Mouse (Mus musculus) forebrain, postnatal 0 days (tissue): ENCODE data around the gene Efcab7. TPM values are rescaled to one million over a fixed set of nuclear protein-coding genes. Genes with fewer than 3 reads are reported as not detected.

Source experiments
- ATAC-seq: fragments of 200-750 bp; cut with Nextera tagmentation; 2 replicates; pipeline ENCODE4 v1.8.0; 2017; ENCODE audit warnings: mild to moderate bottlenecking, moderate library complexity
- DNase-seq: peaks from one replicate; pipeline ENCODE4 v3.0.0-alpha.2; 2015
- H3K27ac ChIP-seq: fragments of 300-500 bp; sonication (generic); 2 replicates; pipeline ENCODE4 v1.5.1; 2014; ENCODE audit warnings: low read depth, mild to moderate bottlenecking, antibody characterized with exemption, low read length, moderate library complexity, mixed read lengths
- H3K27me3 ChIP-seq: fragments of 300-500 bp; sonication (generic); 2 replicates; pipeline ENCODE4 v1.6.1; 2014; ENCODE audit warnings: mild to moderate bottlenecking, low read length, mixed read lengths; ENCODE audit not compliant: insufficient read depth
- H3K36me3 ChIP-seq: fragments of 300-500 bp; sonication (generic); 2 replicates; pipeline ENCODE4 v1.6.1; 2014; ENCODE audit warnings: mild to moderate bottlenecking, moderate library complexity; ENCODE audit not compliant: insufficient read depth
- H3K4me1 ChIP-seq: fragments of 300-500 bp; sonication (generic); 2 replicates; pipeline ENCODE4 v1.6.1; 2014; ENCODE audit warnings: antibody characterized with exemption; ENCODE audit not compliant: insufficient read depth
- H3K4me2 ChIP-seq: fragments of 300-500 bp; sonication (generic); 2 replicates; pipeline ENCODE4 v1.6.1; 2014; ENCODE audit warnings: low read depth, mild to moderate bottlenecking, moderate library complexity
- H3K4me3 ChIP-seq: fragments of 300-500 bp; sonication (generic); 2 replicates; pipeline ENCODE4 v1.5.1; 2014; ENCODE audit warnings: low read depth, low read length, mixed read lengths
- H3K9ac ChIP-seq: fragments of 300-500 bp; sonication (generic); 2 replicates; pipeline ENCODE4 v1.6.1; 2014; ENCODE audit warnings: mild to moderate bottlenecking
- H3K9me3 ChIP-seq: fragments of 300-500 bp; sonication (generic); 2 replicates; pipeline ENCODE4 v1.6.1; 2016; ENCODE audit warnings: low read length
- CTCF ChIP-seq: sonication (generic); IDR thresholded peaks from 2 replicates; pipeline ENCODE4 v1.5.1; 2016; ENCODE audit warnings: antibody characterized with exemption, control low read depth, low read depth
- WGBS: fragments of 180-500 bp; shearing (Covaris S2); extraction: QIAGEN DNeasy Blood & Tissue Kit; methylation state at CpG from one replicate; pipeline ENCODE4 v1.1.7; 2014; 5-methylcytosine and 5-hydroxymethylcytosine counted together
- polyA plus RNA-seq: library from polyadenylated mRNA; unstranded; fragments of >200 nt; fragmentation: Nextera tagmentation; extraction: Ambion mirVana; gene quantifications from 2 replicates; pipeline ENCODE4 v1.2.1, GENCODE M21; 2015
- total RNA-seq: library from RNA; depleted of rRNA; stranded (reverse); fragments of >200 nt; gene quantifications from 2 replicates; pipeline ENCODE4 v1.2.3, GENCODE M21; 2014

Efcab7 gene
- total and polyA plus RNA-seq, 2 experiments from 2014 or later: 12.0 to 17.1 TPM

DNA sequence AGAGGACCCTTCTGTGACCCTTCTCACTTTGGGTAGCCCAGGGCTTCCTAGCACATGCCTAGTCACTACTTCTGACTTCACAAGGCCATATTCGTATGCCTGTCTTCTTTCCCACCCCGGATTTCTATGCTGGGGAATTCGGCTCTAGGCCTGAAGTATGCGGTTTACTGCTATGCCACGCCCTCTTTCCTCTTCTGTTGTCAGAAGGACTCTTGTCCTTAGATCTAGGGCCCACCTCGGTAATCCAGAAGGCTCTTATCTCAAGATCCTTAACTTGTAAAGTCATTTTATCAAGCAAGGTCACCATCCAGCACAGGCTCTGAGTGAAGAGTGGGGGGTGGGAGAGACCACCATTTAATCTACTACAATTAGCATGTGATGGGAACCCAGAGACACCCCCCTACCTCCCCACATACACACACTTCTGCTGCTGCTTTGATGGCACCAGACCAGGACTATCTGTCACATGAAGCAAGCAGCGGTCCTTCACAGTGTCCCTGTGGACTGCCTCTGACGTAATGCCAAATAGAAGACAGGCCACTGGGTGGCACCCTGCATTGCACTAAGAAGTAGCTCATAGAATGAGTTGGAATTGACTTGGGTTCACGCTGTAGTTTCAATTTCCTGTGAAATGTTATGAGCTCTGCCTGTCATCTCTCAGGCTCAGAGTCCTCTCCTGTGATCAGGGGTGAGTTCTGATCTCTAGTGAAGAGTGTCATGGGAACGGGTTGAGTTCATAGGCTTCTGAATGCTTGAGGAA lies 112.8 kb downstream of the Efcab7 start:
- peak; percentile 40 for TF ChIP-seq CTCF
- no peak for DNase-seq
- 82% methylated on average over 10 of the region's 10 CpGs for WGBS
- Histone ChIP-seq H3K9ac (no peak overlapping the region), H3K4me1 (no peaks in the 10 kb centered on the region), H3K27ac (no peak overlapping the region), H3K9me3 (no peaks in the 10 kb centered on the region), H3K4me2 (no peak overlapping the region), H3K36me3 (no peaks in the 10 kb centered on the region), H3K4me3 (no peak overlapping the region), H3K27me3 (no peaks in the 10 kb centered on the region)
- ATAC-seq: no peak

DNA sequence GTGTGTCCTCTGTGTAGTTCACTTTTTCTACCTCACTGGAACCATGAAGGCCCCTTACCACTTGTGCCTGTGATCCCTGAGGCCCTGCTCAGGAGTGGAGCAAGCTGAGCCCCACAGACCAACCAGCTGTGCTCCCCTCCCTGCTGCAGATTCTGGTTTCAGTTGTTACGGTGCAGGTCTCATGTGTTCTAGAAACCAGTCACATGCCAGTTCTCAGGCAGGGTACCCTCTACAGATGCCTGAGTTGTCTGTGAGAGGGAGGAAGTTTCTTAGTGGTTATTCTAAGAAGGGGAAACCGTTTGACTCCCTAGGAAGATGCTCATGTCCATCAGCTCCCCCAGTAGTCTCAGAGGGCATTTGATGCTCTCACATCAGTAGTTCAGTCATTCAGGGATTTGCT lies 115.6 kb downstream of the Efcab7 start:
- TF ChIP-seq CTCF: no peak
- DNase-seq (no peak), ATAC-seq (no peak)
- WGBS: 78% methylated on average over 2 of the region's 2 CpGs
- Histone ChIP-seq H3K4me2 (no peak overlapping the region), H3K27ac (no peak overlapping the region), H3K27me3 (no peaks in the 10 kb centered on the region), H3K36me3 (no peaks in the 10 kb centered on the region), H3K9ac (no peak overlapping the region), H3K9me3 (no peaks in the 10 kb centered on the region), H3K4me1 (no peaks in the 10 kb centered on the region), H3K4me3 (no peak overlapping the region)

DNA sequence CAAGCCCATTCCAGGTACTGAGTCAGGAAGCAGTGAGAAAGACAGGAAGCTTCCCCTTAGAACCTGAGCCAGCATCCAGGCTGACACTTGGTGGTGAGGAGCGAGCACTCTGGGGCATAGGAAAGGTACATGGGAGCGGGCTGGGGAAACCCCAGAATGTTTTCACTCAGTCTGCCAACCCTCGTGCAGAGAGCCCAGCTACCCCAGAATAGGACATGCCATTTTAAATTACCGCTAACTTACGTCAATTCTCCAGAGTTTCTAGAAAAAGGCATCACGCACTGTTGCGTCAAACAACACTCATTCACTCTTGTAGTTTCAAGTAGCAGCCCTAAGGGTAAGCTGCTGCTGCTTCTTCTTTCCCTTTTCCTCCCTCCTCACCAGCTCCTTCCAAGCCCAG lies 116.0 kb downstream of the Efcab7 start:
- no peak for DNase-seq
- no peak overlapping the region for H3K9ac ChIP-seq
- WGBS: 92% methylated on average over 7 of the region's 7 CpGs

DNA sequence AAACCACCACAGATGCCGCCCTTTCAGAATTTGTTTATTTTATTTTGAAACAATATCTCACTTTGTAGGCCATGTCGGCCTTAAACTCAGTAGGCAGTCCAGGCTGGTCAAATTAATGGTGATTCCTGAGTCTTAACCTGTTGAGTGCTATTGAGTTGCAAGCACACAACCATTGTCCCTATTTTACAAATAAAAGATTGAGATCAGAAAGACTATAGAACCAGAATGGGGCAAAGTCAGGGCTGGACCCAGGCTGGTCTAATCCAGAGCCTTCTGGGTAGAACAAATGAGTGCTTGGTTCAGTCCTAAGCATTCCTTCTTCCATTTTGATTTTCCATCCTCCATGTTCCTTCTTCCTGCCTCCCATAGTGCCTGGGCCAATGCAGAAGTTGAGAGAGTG lies 117.5 kb downstream of the Efcab7 start:
- Histone ChIP-seq H3K27me3 (no peaks in the 10 kb centered on the region), H3K4me1 (no peaks in the 10 kb centered on the region), H3K27ac (no peak overlapping the region), H3K9me3 (no peaks in the 10 kb centered on the region), H3K9ac (no peak overlapping the region), H3K4me2 (no peak overlapping the region), H3K36me3 (no peaks in the 10 kb centered on the region), H3K4me3 (no peak overlapping the region)
- DNase-seq (no peak), ATAC-seq (no peak)
- 92% methylated on average over 2 of the region's 2 CpGs for WGBS
- no peak for TF ChIP-seq CTCF

More for the DNA sequence above, 116.0 kb downstream of the Efcab7 start:
- Histone ChIP-seq H3K27ac (no peak overlapping the region), H3K36me3 (no peaks in the 10 kb centered on the region), H3K27me3 (no peaks in the 10 kb centered on the region), H3K9me3 (no peaks in the 10 kb centered on the region), H3K4me1 (no peaks in the 10 kb centered on the region), H3K4me3 (no peak overlapping the region), H3K4me2 (no peak overlapping the region)
- no peak for ATAC-seq
- no peak for TF ChIP-seq CTCF

DNA sequence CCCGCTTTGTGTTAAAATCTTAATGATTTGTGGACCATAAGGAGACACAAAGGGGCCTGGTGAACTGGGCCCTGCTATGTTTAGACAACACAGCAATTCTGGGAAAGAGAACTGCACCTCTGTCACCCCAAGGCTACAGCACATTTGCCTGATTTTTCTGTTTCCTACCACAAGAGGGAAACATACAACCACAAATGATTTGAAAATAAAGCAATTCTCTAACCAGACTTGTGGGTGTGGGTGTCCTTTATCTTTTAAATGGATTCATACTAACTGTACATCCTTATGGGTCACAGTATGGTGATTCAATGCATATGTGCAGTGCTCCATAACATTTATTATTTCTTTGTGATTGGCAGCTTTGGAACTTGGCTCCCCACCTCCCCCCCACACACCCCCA lies 118.2 kb downstream of the Efcab7 start:
- Histone ChIP-seq H3K36me3 (no peaks in the 10 kb centered on the region), H3K4me3 (no peak overlapping the region), H3K9ac (no peak overlapping the region), H3K4me1 (no peaks in the 10 kb centered on the region), H3K9me3 (no peaks in the 10 kb centered on the region), H3K4me2 (no peak overlapping the region), H3K27ac (no peak overlapping the region), H3K27me3 (no peaks in the 10 kb centered on the region)
- ATAC-seq (peak; percentile 55), DNase-seq (peak; percentile 67)
- 81% methylated on average over 1 of the region's 1 CpGs for WGBS
- TF ChIP-seq CTCF: peak; percentile 77

DNA sequence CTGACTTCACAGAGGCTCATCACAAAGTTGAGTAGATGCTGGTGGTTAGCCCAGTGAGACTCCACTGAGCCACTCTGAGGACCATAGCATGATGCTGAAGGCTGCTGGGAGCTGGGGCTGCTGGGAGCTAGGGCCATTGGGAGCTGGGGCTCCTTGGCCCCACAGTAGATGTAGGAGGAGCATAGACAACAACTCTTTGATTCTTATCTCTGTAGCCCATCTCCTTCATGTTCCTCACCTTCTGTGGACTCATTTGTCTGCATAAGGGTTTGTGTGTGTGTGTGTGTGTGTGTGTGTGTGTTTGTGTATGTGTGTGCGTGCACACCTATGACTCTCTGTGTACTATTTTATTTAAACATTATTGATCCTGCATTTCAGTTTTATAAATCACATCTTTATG lies 118.9 kb downstream of the Efcab7 start:
- TF ChIP-seq CTCF: no peak
- DNase-seq (no peak), ATAC-seq (no peak)
- WGBS: 97% methylated on average over 1 of the region's 1 CpGs
- Histone ChIP-seq H3K27me3 (no peaks in the 10 kb centered on the region), H3K9ac (no peak overlapping the region), H3K4me3 (no peak overlapping the region), H3K27ac (no peak overlapping the region), H3K4me1 (no peaks in the 10 kb centered on the region), H3K4me2 (no peak overlapping the region), H3K36me3 (no peaks in the 10 kb centered on the region), H3K9me3 (no peaks in the 10 kb centered on the region)

DNA sequence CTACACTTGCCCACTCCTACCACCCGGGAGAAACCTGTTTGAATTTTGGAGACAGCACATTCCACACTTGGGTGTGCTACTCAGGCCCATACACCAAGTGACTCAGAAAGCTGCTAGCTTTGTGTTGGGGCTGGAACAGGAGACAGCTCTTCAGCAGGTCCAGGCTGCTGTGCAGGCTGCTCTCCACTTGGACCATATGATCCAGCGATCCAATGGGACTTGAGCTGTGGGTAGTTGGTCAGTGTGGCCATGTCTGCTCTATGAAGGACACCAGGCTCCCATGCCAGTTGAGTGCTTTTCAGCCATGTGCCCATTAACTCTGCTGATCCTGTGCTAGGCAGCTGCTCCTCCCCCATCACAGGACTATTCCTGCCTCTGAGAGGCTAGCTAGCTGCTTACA lies 124.9 kb downstream of the Efcab7 start:
- Histone ChIP-seq H3K9ac (no peak overlapping the region), H3K4me2 (no peak overlapping the region)

More for the DNA sequence above, 124.9 kb downstream of the Efcab7 start:
- no peaks in the 10 kb centered on the region for H3K9me3 ChIP-seq
- no peak for ATAC-seq
- no peak for DNase-seq
- H3K4me3 ChIP-seq: no peak overlapping the region
- no peaks in the 10 kb centered on the region for H3K4me1 ChIP-seq
- no peaks in the 10 kb centered on the region for H3K36me3 ChIP-seq
- no peaks in the 10 kb centered on the region for H3K27me3 ChIP-seq
- no peak overlapping the region for H3K27ac ChIP-seq
- 93% methylated on average over 2 of the region's 2 CpGs for WGBS
- no peak for TF ChIP-seq CTCF
